9 mouse cellular contexts compared by ENCODE assay signal in the genomic region with DNA sequence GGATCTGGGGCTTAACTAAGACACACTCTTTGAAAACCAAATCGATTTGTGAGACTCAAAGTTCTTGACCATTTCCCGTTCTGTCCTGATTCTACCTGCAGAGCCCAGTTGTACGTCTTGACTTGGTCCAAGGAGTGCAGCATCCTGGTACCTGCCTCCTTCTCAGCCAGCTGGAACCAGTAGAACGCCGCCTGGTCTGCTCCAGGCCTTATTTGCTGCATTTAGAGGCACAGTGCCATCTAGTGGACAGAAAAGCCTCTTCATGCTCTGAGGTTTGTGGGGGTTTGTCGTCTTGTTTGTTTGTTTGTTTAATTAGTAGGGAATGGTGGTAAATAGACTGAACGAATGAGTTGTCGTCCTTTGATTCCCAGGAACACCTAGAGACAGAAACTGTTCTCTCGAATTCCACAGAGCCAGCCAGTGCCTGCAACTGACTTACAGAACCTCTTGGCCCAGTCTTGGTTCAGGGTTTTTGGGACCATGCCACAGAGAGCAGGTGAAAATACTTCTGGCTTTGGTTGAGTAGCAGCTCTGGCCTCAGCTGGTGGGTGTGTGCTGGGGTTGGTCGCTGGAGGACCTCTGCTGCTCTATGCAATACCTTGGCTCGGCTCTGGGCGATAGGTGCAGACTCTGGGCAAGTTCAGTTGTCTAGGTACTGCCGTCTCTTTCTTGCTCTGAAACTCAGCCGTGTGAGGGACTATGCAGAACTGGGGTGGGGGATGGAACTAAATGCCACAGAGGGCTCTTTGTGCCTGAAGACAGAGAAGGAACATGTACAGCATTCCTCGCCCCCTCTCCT. TPM values are rescaled to one million over a fixed set of nuclear protein-coding genes. Genes with fewer than 3 reads are reported as not detected.
DNase-seq lines count a peak whose midpoint lies in the region; ATAC-seq and TF ChIP-seq lines count a peak whose summit lies in the region.
"Had no signal": no experiment of that assay in that cellular context is flagged by ENCODE, and none has a peak within 500 bp of the region (broad histone marks: within the 10 kb centered on the region; RNA-seq: fewer than 3 reads in every experiment).

No protein-coding gene starts in this region.

- no peak for TF ChIP-seq POLR2A in limb, embryonic 14.5 days (IDR thresholded peaks at IDR 0.05; ENCODE audit: borderline replicate concordance, extremely low read depth, insufficient read depth, insufficient read length)

- WGBS in embryonic facial prominence, embryonic 10.5 days: 27% methylated on average over 15 of the region's 15 CpGs
- WGBS in hindbrain, embryonic 16.5 days: 28% methylated on average over 15 of the region's 15 CpGs
- 25% methylated on average over 15 of the region's 15 CpGs for WGBS in limb, embryonic 14.5 days
- 27% methylated on average over 15 of the region's 15 CpGs for WGBS in neural tube, embryonic 13.5 days

- H3K4me1 ChIP-seq in embryonic facial prominence, embryonic 10.5 days: peaks cover 8% of the 10 kb centered on the region
- no peaks in the 10 kb centered on the region; the same call in 1 of the 2 replicates for H3K4me1 ChIP-seq in hindbrain, embryonic 16.5 days (ENCODE audit: control insufficient read depth, insufficient read depth, low read depth, low read length)
- H3K4me1 ChIP-seq in limb, embryonic 14.5 days (ENCODE audit: control insufficient read depth, insufficient read depth, low read length): no peaks in the 10 kb centered on the region
- peaks cover 13% of the 10 kb centered on the region for H3K4me1 ChIP-seq in neural tube, embryonic 13.5 days (replicated peaks)

- no peak overlapping the region for H3K4me2 ChIP-seq in hindbrain, embryonic 16.5 days (ENCODE audit: low read length)
- no peak overlapping the region for H3K4me2 ChIP-seq in limb, embryonic 14.5 days (replicated peaks; ENCODE audit: low read depth, low read length, severe bottlenecking)
- no peak overlapping the region for H3K4me2 ChIP-seq in neural tube, embryonic 13.5 days

- peaks cover 22% of the 10 kb centered on the region for H3K27me3 ChIP-seq in embryonic facial prominence, embryonic 10.5 days (replicated peaks; ENCODE audit: low read depth, poor library complexity, severe bottlenecking)
- no peaks in the 10 kb centered on the region for H3K27me3 ChIP-seq in hindbrain, embryonic 16.5 days (replicated peaks; ENCODE audit: control insufficient read depth, insufficient read depth, low read length)
- no peaks in the 10 kb centered on the region for H3K27me3 ChIP-seq in limb, embryonic 14.5 days (ENCODE audit: control insufficient read depth, insufficient read depth, low read length)
- H3K27me3 ChIP-seq in neural tube, embryonic 13.5 days: peaks cover 4% of the 10 kb centered on the region; the same call in 1 of the 2 replicates

- no peak overlapping the region for H3K9ac ChIP-seq in hindbrain, embryonic 16.5 days (ENCODE audit: low read depth, low read length)
- H3K9ac ChIP-seq in limb, embryonic 14.5 days (ENCODE audit: low read depth, low read length, severe bottlenecking): no peak overlapping the region
- no peak overlapping the region for H3K9ac ChIP-seq in neural tube, embryonic 13.5 days

- H3K9me3 ChIP-seq in embryonic facial prominence, embryonic 10.5 days: no peaks in the 10 kb centered on the region
- H3K9me3 ChIP-seq in hindbrain, embryonic 16.5 days (ENCODE audit: control insufficient read depth, low read length): no peaks in the 10 kb centered on the region
- no peaks in the 10 kb centered on the region for H3K9me3 ChIP-seq in limb, embryonic 14.5 days (ENCODE audit: control insufficient read depth, low read length)
- no peaks in the 10 kb centered on the region for H3K9me3 ChIP-seq in neural tube, embryonic 13.5 days

- peak; percentile 48 for DNase-seq in thymus, postnatal 0 days (ENCODE audit: low spot score)
- DNase-seq in thymus, adult 18-20 months: no peak
- DNase-seq in adrenal gland, postnatal 25 days: peak; percentile 39
- peak; percentile 59 for DNase-seq in embryonic facial prominence, embryonic 10.5 days (ENCODE audit: low spot score)
- peak; percentile 46 for DNase-seq in limb, embryonic 14.5 days (ENCODE audit: low spot score)
- no peak for DNase-seq in yolk sac, embryonic 10.5 days (ENCODE audit: low spot score)

- H3K27ac ChIP-seq in embryonic facial prominence, embryonic 10.5 days (replicated peaks): no peak overlapping the region
- no peak overlapping the region for H3K27ac ChIP-seq in hindbrain, embryonic 16.5 days (ENCODE audit: low read depth, low read length)
- H3K27ac ChIP-seq in limb, embryonic 14.5 days (replicated peaks; ENCODE audit: low read depth, low read length): no peak overlapping the region
- H3K27ac ChIP-seq in neural tube, embryonic 13.5 days (replicated peaks): no peak overlapping the region

- no peak overlapping the region for H3K4me3 ChIP-seq in embryonic facial prominence, embryonic 10.5 days
- H3K4me3 ChIP-seq in hindbrain, embryonic 16.5 days (ENCODE audit: low read length): no peak overlapping the region
- no peak overlapping the region for H3K4me3 ChIP-seq in limb, embryonic 14.5 days (replicated peaks; ENCODE audit: low read length)
- no peak overlapping the region for H3K4me3 ChIP-seq in neural tube, embryonic 13.5 days

- H3K36me3 ChIP-seq in embryonic facial prominence, embryonic 10.5 days (replicated peaks): no peaks in the 10 kb centered on the region
- H3K36me3 ChIP-seq in hindbrain, embryonic 16.5 days (ENCODE audit: control insufficient read depth, insufficient read depth, low read length): no peaks in the 10 kb centered on the region
- H3K36me3 ChIP-seq in limb, embryonic 14.5 days (ENCODE audit: control insufficient read depth, insufficient read depth, low read length): no peaks in the 10 kb centered on the region
- no peaks in the 10 kb centered on the region for H3K36me3 ChIP-seq in neural tube, embryonic 13.5 days

- ATAC-seq in hindbrain, embryonic 16.5 days: peak; percentile 78
- ATAC-seq in limb, embryonic 14.5 days (ENCODE audit: low FRiP score, low read depth): no peak
- peak; percentile 75 for ATAC-seq in neural tube, embryonic 13.5 days (ENCODE audit: low read depth)

RNA-seq across cellular contexts. Expression of a gene that starts 24.2 kb away (rescaled TPM):
- polyA plus RNA-seq in thymus, postnatal 0 days (2015; fragmentation: Nextera tagmentation; extraction: Ambion mirVana): 0.15 and 0.25 TPM in 2 replicates
- 0.24 TPM in 1 of 2 replicates, not detected in the other for total RNA-seq in adrenal gland, postnatal 25 days (2021)
- polyA plus RNA-seq in embryonic facial prominence, embryonic 10.5 days (2016; fragmentation: Nextera tagmentation; extraction: Ambion mirVana): 0.52 and 0.65 TPM in 2 replicates
- 0.35 and 0.36 TPM in 2 replicates for polyA plus RNA-seq in hindbrain, embryonic 16.5 days (2015; fragmentation: Nextera tagmentation; extraction: Ambion mirVana)
- polyA plus RNA-seq in limb, embryonic 14.5 days (2012; rRNA removed): 0.12 and 0.26 TPM in 2 replicates
- 0.12 and 0.28 TPM in 2 replicates for polyA plus RNA-seq in limb, embryonic 14.5 days (2014; fragmentation: Nextera tagmentation; extraction: Ambion mirVana)
- polyA plus RNA-seq in neural tube, embryonic 13.5 days (2015; fragmentation: Nextera tagmentation; extraction: Ambion mirVana): 0.39 and 0.84 TPM in 2 replicates

RNA-seq across cellular contexts. Expression of a gene that starts 36.6 kb away (rescaled TPM):
- polyA plus RNA-seq in thymus, postnatal 0 days (2015; fragmentation: Nextera tagmentation; extraction: Ambion mirVana): 0.41 and 0.46 TPM in 2 replicates
- total RNA-seq in adrenal gland, postnatal 25 days (2021): 1.1 and 2.0 TPM in 2 replicates
- polyA plus RNA-seq in embryonic facial prominence, embryonic 10.5 days (2016; fragmentation: Nextera tagmentation; extraction: Ambion mirVana): 1.3 and 1.4 TPM in 2 replicates
- polyA plus RNA-seq in hindbrain, embryonic 16.5 days (2015; fragmentation: Nextera tagmentation; extraction: Ambion mirVana): 4.5 and 5.2 TPM in 2 replicates
- polyA plus RNA-seq in limb, embryonic 14.5 days (2012; rRNA removed): 0.88 and 1.1 TPM in 2 replicates
- polyA plus RNA-seq in limb, embryonic 14.5 days (2014; fragmentation: Nextera tagmentation; extraction: Ambion mirVana): 0.73 and 1.0 TPM in 2 replicates
- polyA plus RNA-seq in neural tube, embryonic 13.5 days (2015; fragmentation: Nextera tagmentation; extraction: Ambion mirVana): 1.9 and 2.6 TPM in 2 replicates

RNA-seq across cellular contexts. Expression of a gene that starts 57.0 kb away (rescaled TPM):
- 0.15 and 0.25 TPM in 2 replicates for polyA plus RNA-seq in thymus, postnatal 0 days (2015; fragmentation: Nextera tagmentation; extraction: Ambion mirVana)
- total RNA-seq in adrenal gland, postnatal 25 days (2021): 19.2 and 21.7 TPM in 2 replicates
- not detected in 2 replicates for polyA plus RNA-seq in embryonic facial prominence, embryonic 10.5 days (2016; fragmentation: Nextera tagmentation; extraction: Ambion mirVana)
- 0.06 TPM in 1 of 2 replicates, not detected in the other for polyA plus RNA-seq in hindbrain, embryonic 16.5 days (2015; fragmentation: Nextera tagmentation; extraction: Ambion mirVana)
- 9.7 and 11.9 TPM in 2 replicates for polyA plus RNA-seq in limb, embryonic 14.5 days (2012; rRNA removed)
- polyA plus RNA-seq in limb, embryonic 14.5 days (2014; fragmentation: Nextera tagmentation; extraction: Ambion mirVana): 9.6 and 15.7 TPM in 2 replicates
- not detected in 2 replicates for polyA plus RNA-seq in neural tube, embryonic 13.5 days (2015; fragmentation: Nextera tagmentation; extraction: Ambion mirVana)
- polyA plus RNA-seq: gonadal fat pad, adult 2 months had no signal

Comparison
In these comparisons a context has a peak if more than half of its experiments do, and no peak if none do; other contexts are left out.
1. DNase-seq: peak in thymus, postnatal 0 days (single experiment), adrenal gland, postnatal 25 days (single experiment), embryonic facial prominence, embryonic 10.5 days (single experiment) and limb, embryonic 14.5 days (single experiment); none in thymus, adult 18-20 months (0 of 2) and yolk sac, embryonic 10.5 days (single experiment).